Mouse (Mus musculus): ENCODE data around the gene Edc3. TPM values are rescaled to one million over a fixed set of nuclear protein-coding genes. Genes with fewer than 3 reads are reported as not detected.
"Not testable (repeated sequence)": the region's sequence is repeated elsewhere in the genome, so short reads cannot be mapped to it uniquely, and the experiment has no call there.

Gene Edc3
- polyA plus RNA-seq, 1 experiment from 2014 or later, result 17.0 TPM

DNA sequence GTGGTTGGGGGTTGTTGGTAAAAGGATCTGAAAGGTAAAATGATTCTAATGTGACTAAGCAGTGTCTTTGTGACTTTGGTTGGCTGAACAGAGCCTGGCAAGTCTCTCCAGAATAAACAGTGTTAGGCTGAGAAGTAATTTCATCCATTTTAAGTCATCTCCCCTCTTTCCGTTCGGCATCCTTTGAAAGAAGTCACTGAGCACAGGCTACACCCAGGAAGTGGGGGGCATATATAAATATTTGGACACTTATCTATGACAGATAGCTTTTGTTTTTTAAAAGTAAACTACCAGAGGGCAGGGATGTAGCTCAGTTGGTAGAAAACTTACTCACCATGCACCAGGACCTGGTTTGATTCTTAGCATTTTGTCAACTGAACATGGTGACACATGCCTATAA lies 19.7 kb upstream of the Edc3 start:
- H3K4me1 ChIP-seq (ENCODE audit: control insufficient read depth, low read depth, low read length), result no peaks in the 10 kb centered on the region
- no peaks in the 10 kb centered on the region for H3K27me3 ChIP-seq (ENCODE audit: control insufficient read depth, insufficient read depth, low read depth, low read length)
- H3K4me2 ChIP-seq (ENCODE audit: low read depth, low read length), result no peak overlapping the region
- no peak overlapping the region for H3K9ac ChIP-seq (ENCODE audit: low read depth, low read length)
- H3K36me3 ChIP-seq (ENCODE audit: control insufficient read depth, insufficient read depth), result no peaks in the 10 kb centered on the region
- ATAC-seq (ENCODE audit: low read depth), result no peak
- H3K27ac ChIP-seq (ENCODE audit: low read length), result no peak overlapping the region
- H3K4me3 ChIP-seq (ENCODE audit: low read depth, low read length), result no peak overlapping the region
- WGBS (ENCODE audit: insufficient replicate concordance), result 71% methylated on average over 2 of the region's 2 CpGs
- H3K9me3 ChIP-seq (replicated peaks; ENCODE audit: control insufficient read depth, low read length), result no peaks in the 10 kb centered on the region

- H3K27ac ChIP-seq (ENCODE audit: low read length), result no peak overlapping the region
- no peak for ATAC-seq (ENCODE audit: low read depth)
- H3K4me1 ChIP-seq (ENCODE audit: control insufficient read depth, low read depth, low read length), result peaks cover 19% of the 10 kb centered on the region
- no peak overlapping the region for H3K9ac ChIP-seq (ENCODE audit: low read depth, low read length)
- no peaks in the 10 kb centered on the region for H3K9me3 ChIP-seq (replicated peaks; ENCODE audit: control insufficient read depth, low read length)
- H3K36me3 ChIP-seq (ENCODE audit: control insufficient read depth, insufficient read depth), result no peaks in the 10 kb centered on the region
- H3K27me3 ChIP-seq (ENCODE audit: control insufficient read depth, insufficient read depth, low read depth, low read length), result peaks cover 29% of the 10 kb centered on the region
- no peak overlapping the region for H3K4me3 ChIP-seq (ENCODE audit: low read depth, low read length)
- WGBS (ENCODE audit: insufficient replicate concordance), result 73% methylated on average over 2 of the region's 2 CpGs
- H3K4me2 ChIP-seq (ENCODE audit: low read depth, low read length), result no peak overlapping the region
Observed at GRCm38 (mm10) chr9:57694108-57694507, 14.2 kb upstream of the Edc3 start.

DNA sequence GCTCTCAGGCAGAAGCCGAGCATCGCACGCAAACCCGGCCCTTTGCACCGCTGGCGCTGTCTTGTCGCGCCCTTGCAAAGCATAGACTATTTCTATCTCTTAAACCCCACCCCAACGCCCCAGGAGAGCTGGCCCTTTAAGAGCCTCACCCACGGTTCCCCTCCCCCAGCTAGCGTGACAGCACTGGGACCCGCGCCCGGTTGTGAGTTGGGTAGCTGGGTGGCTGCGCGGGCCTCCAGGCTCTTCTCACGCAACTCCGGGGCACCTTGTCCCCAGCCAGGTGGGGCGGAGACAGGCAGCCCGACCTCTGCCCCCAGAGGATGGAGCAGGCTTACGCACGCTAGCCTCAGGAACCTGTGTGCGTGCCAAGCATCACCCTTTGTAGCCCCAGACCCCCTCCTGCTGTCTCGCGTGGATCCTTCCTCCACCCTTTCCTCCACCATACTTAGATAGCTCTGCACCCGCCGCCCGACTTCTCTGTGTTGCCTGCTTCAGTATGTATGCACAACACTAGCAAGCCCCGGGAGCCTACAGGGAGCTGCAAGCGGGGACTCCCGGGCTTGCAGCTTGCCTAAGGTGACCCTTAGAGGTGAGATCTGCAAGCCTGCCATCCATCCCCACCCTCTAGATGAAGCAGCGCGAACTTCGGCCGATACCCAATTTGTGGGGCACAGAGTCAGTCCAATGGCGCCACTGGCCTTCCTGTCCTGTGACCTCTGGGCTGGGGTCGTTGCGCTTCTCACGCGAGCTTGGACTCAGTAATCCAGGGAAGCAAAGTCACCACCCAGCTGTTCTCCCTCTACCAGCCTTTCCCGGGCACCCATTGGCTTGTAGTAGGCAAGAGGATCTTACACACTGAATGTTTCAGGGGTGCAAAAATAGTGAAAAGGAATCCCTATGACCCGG lies 11.7 kb upstream of the Edc3 start:
- Histone ChIP-seq H3K4me1 (ENCODE audit: control insufficient read depth, low read depth, low read length) (peaks cover 19% of the 10 kb centered on the region), H3K9me3 (replicated peaks; ENCODE audit: control insufficient read depth, low read length) (no peaks in the 10 kb centered on the region), H3K27ac (ENCODE audit: low read length) (no peak overlapping the region), H3K9ac (ENCODE audit: low read depth, low read length) (no peak overlapping the region), H3K4me2 (ENCODE audit: low read depth, low read length) (peak overlapping the region; percentile 56), H3K4me3 (ENCODE audit: low read depth, low read length) (peak overlapping the region; percentile 40), H3K36me3 (ENCODE audit: control insufficient read depth, insufficient read depth) (no peaks in the 10 kb centered on the region), H3K27me3 (ENCODE audit: control insufficient read depth, insufficient read depth, low read depth, low read length) (peaks cover 29% of the 10 kb centered on the region)
- ATAC-seq (ENCODE audit: low read depth), result peak; percentile 53
- 3% methylated on average over 42 of the region's 42 CpGs for WGBS (ENCODE audit: insufficient replicate concordance)

DNA sequence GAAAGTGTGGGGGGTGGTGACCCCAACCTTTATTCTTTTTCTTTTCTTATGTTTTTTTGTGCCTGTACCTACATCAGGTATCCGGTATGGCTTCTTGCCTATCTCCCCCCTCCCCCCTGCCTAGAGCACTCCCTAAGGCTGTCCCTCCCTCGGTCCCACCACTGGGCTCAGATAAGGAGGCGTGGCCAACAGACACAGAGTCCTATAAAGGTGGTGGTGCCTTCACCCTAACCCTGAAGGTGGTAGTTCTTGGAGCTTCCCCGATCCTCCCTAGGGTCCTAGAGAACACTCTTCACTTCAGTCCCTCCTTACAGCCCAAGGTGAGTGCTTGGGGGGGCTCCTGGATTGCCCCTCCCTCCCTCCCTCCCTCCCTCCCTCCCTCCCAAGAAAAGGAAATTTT lies 11.0 kb upstream of the Edc3 start:
- ATAC-seq (ENCODE audit: low read depth), result peak; percentile 46; the same call in 1 of the 2 replicates
- Histone ChIP-seq H3K4me1 (ENCODE audit: control insufficient read depth, low read depth, low read length) (peaks cover 19% of the 10 kb centered on the region), H3K9me3 (replicated peaks; ENCODE audit: control insufficient read depth, low read length) (no peaks in the 10 kb centered on the region), H3K36me3 (ENCODE audit: control insufficient read depth, insufficient read depth) (no peaks in the 10 kb centered on the region), H3K9ac (ENCODE audit: low read depth, low read length) (no peak overlapping the region), H3K27ac (ENCODE audit: low read length) (no peak overlapping the region), H3K4me3 (ENCODE audit: low read depth, low read length) (no peak overlapping the region), H3K4me2 (ENCODE audit: low read depth, low read length) (0 out of 2 replicates have a peak overlapping the region, but pooled peaks have one; percentile 56), H3K27me3 (ENCODE audit: control insufficient read depth, insufficient read depth, low read depth, low read length) (peaks cover 29% of the 10 kb centered on the region)
- 7% methylated on average over 4 of the region's 4 CpGs for WGBS (ENCODE audit: insufficient replicate concordance)

DNA sequence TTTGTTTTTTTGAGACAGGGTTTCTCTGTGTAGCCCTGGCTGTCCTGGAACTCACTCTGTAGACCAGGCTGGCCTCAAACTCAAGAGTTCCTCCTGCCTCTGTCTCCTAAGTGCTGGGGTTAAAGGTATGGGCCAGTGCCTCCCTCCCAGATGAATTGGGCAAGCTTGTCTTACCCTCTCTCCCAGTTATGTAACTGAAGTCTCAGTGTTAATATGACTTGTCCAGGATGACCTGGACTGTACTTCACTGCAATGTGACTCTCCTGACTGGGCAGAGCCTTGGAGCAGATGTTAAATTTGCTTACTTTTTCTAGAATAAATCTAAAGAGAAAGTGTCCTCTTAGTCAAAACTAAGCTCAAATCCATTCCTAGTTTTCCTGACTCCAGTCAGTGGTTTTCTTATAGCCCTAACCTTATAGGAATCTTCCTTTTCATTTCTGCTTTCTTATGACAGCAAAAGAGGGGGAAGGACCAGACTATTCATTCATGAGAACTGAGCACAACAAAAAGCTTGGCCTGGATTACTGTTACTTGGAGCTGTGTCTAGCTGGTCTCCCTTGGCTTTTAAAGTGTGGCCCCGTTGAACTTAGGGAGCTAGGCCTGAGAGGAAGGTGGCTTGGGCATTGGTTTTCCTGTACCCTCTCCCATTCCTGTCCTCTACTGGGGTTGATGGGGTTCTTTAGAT lies 9.7 kb upstream of the Edc3 start:
- no peak for ATAC-seq (ENCODE audit: low read depth)
- Histone ChIP-seq H3K36me3 (ENCODE audit: control insufficient read depth, insufficient read depth) (no peaks in the 10 kb centered on the region), H3K9me3 (replicated peaks; ENCODE audit: control insufficient read depth, low read length) (no peaks in the 10 kb centered on the region), H3K4me2 (ENCODE audit: low read depth, low read length) (no peak overlapping the region), H3K27ac (ENCODE audit: low read length) (no peak overlapping the region), H3K4me1 (ENCODE audit: control insufficient read depth, low read depth, low read length) (peaks cover 19% of the 10 kb centered on the region), H3K9ac (ENCODE audit: low read depth, low read length) (no peak overlapping the region), H3K27me3 (ENCODE audit: control insufficient read depth, insufficient read depth, low read depth, low read length) (peaks cover 29% of the 10 kb centered on the region), H3K4me3 (ENCODE audit: low read depth, low read length) (no peak overlapping the region)
- 33% methylated on average over 1 of the region's 1 CpGs for WGBS (ENCODE audit: insufficient replicate concordance)

- Histone ChIP-seq H3K4me1 (ENCODE audit: control insufficient read depth, low read depth, low read length) (peaks cover 3% of the 10 kb centered on the region), H3K9me3 (replicated peaks; ENCODE audit: control insufficient read depth, low read length) (no peaks in the 10 kb centered on the region), H3K27me3 (ENCODE audit: control insufficient read depth, insufficient read depth, low read depth, low read length) (no peaks in the 10 kb centered on the region), H3K27ac (ENCODE audit: low read length) (no peak overlapping the region), H3K4me3 (ENCODE audit: low read depth, low read length) (no peak overlapping the region), H3K36me3 (ENCODE audit: control insufficient read depth, insufficient read depth) (no peaks in the 10 kb centered on the region), H3K4me2 (ENCODE audit: low read depth, low read length) (no peak overlapping the region), H3K9ac (ENCODE audit: low read depth, low read length) (no peak overlapping the region)
- ATAC-seq (ENCODE audit: low read depth), result no peak
- WGBS (ENCODE audit: insufficient replicate concordance), result 74% methylated on average over 3 of the region's 3 CpGs
Observed at GRCm38 (mm10) chr9:57706496-57706895, 1.8 kb upstream of the Edc3 start.

- H3K36me3 ChIP-seq (ENCODE audit: control insufficient read depth, insufficient read depth), result peaks cover 3% of the 10 kb centered on the region; the same call in 1 of the 2 replicates
- H3K9ac ChIP-seq (ENCODE audit: low read depth, low read length), result peak overlapping the region; percentile 83
- peak overlapping the region; percentile 84 for H3K4me3 ChIP-seq (ENCODE audit: low read depth, low read length)
- peak overlapping the region; percentile 81 for H3K27ac ChIP-seq (ENCODE audit: low read length)
- WGBS (ENCODE audit: insufficient replicate concordance), result under 1% methylated on average over 39 of the region's 39 CpGs
- H3K4me1 ChIP-seq (ENCODE audit: control insufficient read depth, low read depth, low read length), result peaks cover 3% of the 10 kb centered on the region
- peak; percentile 77 for ATAC-seq (ENCODE audit: low read depth)
- no peaks in the 10 kb centered on the region for H3K27me3 ChIP-seq (ENCODE audit: control insufficient read depth, insufficient read depth, low read depth, low read length)
- no peaks in the 10 kb centered on the region for H3K9me3 ChIP-seq (replicated peaks; ENCODE audit: control insufficient read depth, low read length)
- peak overlapping the region; percentile 68 for H3K4me2 ChIP-seq (ENCODE audit: low read depth, low read length)
Observed at GRCm38 (mm10) chr9:57708720-57709274, 457 bp downstream of the Edc3 start.

DNA sequence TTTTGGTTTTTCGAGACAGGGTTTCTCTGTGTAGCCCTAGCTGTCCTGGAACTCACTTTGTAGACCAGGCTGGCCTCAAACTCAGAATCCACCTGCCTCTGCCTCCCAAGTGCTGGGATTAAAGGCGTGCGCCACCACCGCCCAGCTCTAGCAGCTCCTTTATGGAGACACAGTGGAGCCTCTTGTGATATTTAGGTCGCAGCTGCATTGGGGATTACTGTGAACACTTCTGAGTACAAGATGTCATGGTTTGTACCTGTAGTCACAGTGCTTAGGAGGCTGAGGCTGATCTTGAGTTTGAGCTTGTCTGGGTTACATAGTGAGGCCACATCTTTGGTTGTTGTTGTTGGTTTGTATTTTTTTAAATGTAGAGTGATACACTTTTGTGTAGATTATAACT lies 1.9 kb downstream of the Edc3 start:
- peaks cover 11% of the 10 kb centered on the region for H3K36me3 ChIP-seq (ENCODE audit: control insufficient read depth, insufficient read depth)
- not testable (repeated sequence) for H3K27ac ChIP-seq (ENCODE audit: low read length); ATAC-seq (ENCODE audit: low read depth); H3K27me3 ChIP-seq (ENCODE audit: control insufficient read depth, insufficient read depth, low read depth, low read length); H3K4me3 ChIP-seq (ENCODE audit: low read depth, low read length); H3K9ac ChIP-seq (ENCODE audit: low read depth, low read length); H3K9me3 ChIP-seq (replicated peaks; ENCODE audit: control insufficient read depth, low read length); H3K4me1 ChIP-seq (ENCODE audit: control insufficient read depth, low read depth, low read length); H3K4me2 ChIP-seq (ENCODE audit: low read depth, low read length)
- WGBS (ENCODE audit: insufficient replicate concordance), result 68% methylated on average over 5 of the region's 5 CpGs

- H3K27me3 ChIP-seq (ENCODE audit: control insufficient read depth, insufficient read depth, low read depth, low read length), result no peaks in the 10 kb centered on the region
- WGBS (ENCODE audit: insufficient replicate concordance), result 71% methylated on average over 2 of the region's 2 CpGs
- ATAC-seq (ENCODE audit: low read depth), result no peak
- no peak overlapping the region for H3K27ac ChIP-seq (ENCODE audit: low read length)
- H3K9ac ChIP-seq (ENCODE audit: low read depth, low read length), result no peak overlapping the region
- no peak overlapping the region for H3K4me2 ChIP-seq (ENCODE audit: low read depth, low read length)
- H3K9me3 ChIP-seq (replicated peaks; ENCODE audit: control insufficient read depth, low read length), result no peaks in the 10 kb centered on the region
- H3K4me1 ChIP-seq (ENCODE audit: control insufficient read depth, low read depth, low read length), result peaks cover 3% of the 10 kb centered on the region
- no peak overlapping the region for H3K4me3 ChIP-seq (ENCODE audit: low read depth, low read length)
- H3K36me3 ChIP-seq (ENCODE audit: control insufficient read depth, insufficient read depth), result peaks cover 27% of the 10 kb centered on the region
Observed at GRCm38 (mm10) chr9:57712194-57712593, 3.9 kb downstream of the Edc3 start.

Data from liver, embryonic 16.5 days (tissue).